Mouse (Mus musculus) thymus, adult 2 months (tissue): Measurements from ENCODE around the gene Eif6.

Source experiments
- CTCF ChIP-seq: fragments of 200-500 bp; IDR thresholded peaks from 2 replicates; pipeline ENCODE4 v1.5.1; 2012; ENCODE audit warnings: mild to moderate bottlenecking, control low read depth, low read length, moderate library complexity, borderline replicate concordance; ENCODE audit not compliant: control insufficient read depth, poor library complexity, insufficient read depth; ENCODE audit errors: extremely low read depth
- POLR2A ChIP-seq: fragments of 200-500 bp; IDR thresholded peaks from 2 replicates; pipeline ENCODE4 v1.6.1; 2012; ENCODE audit warnings: mild to moderate bottlenecking, low read length, control low read depth, moderate library complexity; ENCODE audit not compliant: control insufficient read depth, poor library complexity, insufficient read depth; ENCODE audit errors: extremely low read depth

DNA sequence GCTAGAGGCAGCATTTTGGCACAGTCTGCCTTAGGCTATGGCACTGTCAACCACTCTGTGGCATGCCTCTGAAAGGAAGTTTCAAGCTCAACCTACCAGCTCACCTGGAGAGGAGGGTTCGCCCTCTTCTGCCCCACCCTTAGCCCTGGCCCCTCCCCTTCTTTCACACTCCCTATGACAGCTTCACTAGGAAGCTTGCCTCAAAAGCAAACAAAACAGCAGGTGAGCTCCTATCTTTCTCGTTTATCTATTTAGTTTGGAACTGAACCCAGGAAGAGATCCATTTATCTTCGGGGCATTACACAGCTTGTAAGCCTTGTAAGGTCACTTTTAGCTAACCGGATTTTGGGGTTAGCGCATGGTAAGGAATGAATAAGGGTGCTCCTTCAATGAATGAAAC lies 43.0 kb upstream of the Eif6 start:
- TF ChIP-seq CTCF: no peak
- no peak for TF ChIP-seq POLR2A
